Mouse (Mus musculus): ENCODE measurements at regions not wholly inside any gene's neighbourhood (a gene's known extent, or its start where the extent isn't known, plus 50 kb on each side); places are given as distances from the start of the nearest gene placed in this dataset.
"Not testable (repeated sequence)": the region's sequence is repeated elsewhere in the genome, so short reads cannot be mapped to it uniquely, and the experiment has no call there.

- no peak for DNase-seq (ENCODE audit: low spot score in 2 of 2)
Observed at GRCm38 (mm10) chr12:8447612-8448011, 52.2 kb downstream of the Rhob start.

- DNase-seq (ENCODE audit: low spot score in 2 of 2), result no peak
Observed at GRCm38 (mm10) chr12:8447025-8447424, 52.8 kb downstream of the Rhob start.

- DNase-seq (ENCODE audit: low spot score in 2 of 2), result no peak
Observed at GRCm38 (mm10) chr12:8444975-8445853, 54.6 kb downstream of the Rhob start.

DNA sequence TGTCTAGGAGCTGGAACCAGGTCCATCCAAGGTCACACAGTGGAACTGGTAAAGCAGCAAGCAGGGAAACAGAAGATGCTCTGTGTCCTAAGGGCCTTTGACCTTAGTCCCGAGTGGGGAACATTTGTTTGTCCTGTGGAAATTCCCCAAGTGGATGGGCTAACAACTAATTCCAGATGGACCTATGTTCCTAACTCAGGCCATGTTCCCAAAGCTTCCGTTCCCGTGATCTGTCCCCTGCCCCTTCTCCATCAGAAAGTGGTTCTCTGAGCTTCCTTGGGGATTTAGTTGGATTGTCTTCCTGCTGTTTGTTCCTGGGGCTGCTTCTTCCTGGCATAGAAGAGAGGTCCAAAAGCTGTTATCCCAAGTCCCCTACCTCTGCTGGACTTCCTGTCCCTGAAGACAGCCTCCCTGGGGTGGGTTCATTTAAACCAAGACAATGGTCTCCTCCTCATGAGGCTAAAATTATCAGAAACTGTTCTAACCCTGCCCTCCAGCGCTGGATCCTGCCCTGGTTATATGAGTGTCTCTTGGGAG is 55.8 kb downstream of the Rhob start:
- DNase-seq (ENCODE audit: low spot score in 2 of 2), result no peak

GRCm38 (mm10) chr12:8443253-8443661 is 56.6 kb downstream of the Rhob start:
- DNase-seq (ENCODE audit: low spot score in 2 of 2), result no peak

- no peak for DNase-seq (ENCODE audit: low spot score in 2 of 2)
Observed at GRCm38 (mm10) chr12:8441275-8441674, 58.5 kb downstream of the Rhob start.

- no peak for DNase-seq (ENCODE audit: low spot score in 2 of 2)
Observed at GRCm38 (mm10) chr12:8440373-8440772, 59.4 kb downstream of the Rhob start.

DNA sequence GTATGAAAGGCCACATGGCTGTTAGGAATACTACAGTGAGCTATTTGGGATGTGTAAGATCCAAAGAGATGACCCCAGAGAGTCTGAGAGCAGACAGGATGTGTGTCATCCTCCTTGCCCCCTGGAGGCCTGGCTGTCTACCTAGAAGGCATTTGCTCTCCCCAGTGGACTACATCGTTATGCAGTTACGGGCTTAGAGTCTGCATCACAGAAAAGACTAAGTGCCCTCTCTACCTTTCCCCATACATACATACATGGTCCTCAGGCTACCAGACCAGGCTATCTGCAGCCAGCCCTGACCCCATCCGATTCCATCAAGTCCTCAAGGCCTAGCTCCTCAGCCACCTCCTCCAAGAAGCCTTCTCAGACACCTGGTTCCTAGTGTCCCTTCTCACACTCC is 59.9 kb downstream of the Rhob start:
- no peak for DNase-seq (ENCODE audit: low spot score in 2 of 2)

- DNase-seq (ENCODE audit: low spot score in 2 of 2), result no peak
Observed at GRCm38 (mm10) chr12:8439486-8439885, 60.3 kb downstream of the Rhob start.

DNA sequence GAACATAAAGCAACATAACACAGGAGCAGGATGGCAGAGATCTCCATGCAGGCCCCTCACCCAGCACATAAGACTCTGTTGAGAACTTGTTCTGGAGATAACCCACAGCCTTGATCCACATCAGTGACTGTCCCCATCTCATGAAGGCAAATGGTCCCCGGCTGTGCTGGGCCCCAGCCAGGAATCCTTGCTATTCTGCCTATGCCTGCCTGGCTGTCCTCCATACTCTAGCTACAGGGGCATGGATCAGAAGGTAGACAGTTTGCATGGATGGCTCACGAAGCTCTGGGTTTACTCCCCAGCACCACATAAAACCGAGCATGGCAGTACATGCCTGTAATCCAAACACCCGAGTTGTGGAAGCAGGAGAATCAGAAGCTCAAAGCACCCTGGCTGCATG is 61.2 kb downstream of the Rhob start:
- DNase-seq (ENCODE audit: low spot score in 2 of 2), result no peak

- DNase-seq (ENCODE audit: low spot score in 2 of 2), result no peak
Observed at GRCm38 (mm10) chr12:8436976-8437580, 62.7 kb downstream of the Rhob start.

GRCm38 (mm10) chr12:8436553-8436952 is 63.3 kb downstream of the Rhob start:
- no peak for DNase-seq (ENCODE audit: low spot score in 2 of 2)

DNA sequence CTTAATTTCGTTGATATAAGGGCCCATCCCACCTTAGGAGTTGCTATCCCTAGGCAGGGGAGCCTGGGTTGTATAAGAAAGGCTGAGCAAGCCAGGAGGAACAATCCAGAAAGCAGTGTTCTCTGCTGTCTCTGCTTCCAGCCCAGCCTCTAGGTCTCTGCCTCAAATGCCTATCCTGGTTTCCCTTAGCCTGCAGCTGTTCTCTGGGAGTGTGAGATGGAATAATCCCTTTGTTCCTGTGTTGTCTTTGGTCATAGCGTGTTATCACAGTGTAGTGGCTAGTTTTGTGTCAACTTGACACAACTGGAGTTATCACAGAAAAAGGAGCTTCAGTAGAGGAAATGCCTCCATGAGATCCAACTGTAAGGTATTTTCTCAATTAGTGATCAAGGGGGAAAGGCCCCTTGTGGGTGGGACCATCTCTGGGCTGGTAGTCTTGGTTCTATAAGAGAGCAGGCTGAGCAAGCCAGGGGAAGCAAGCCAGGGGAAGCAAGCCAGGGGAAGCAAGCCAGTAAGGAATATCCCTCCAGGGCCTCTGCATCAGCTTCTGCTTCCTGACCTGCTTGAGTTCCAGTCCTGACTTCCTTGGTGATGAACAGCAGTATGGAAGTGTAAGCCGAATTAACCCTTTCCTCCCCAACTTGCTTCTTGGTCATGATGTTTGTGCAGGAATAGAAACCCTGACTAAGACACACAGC is 64.0 kb downstream of the Rhob start:
- DNase-seq (ENCODE audit: low spot score in 2 of 2), result not testable (repeated sequence)

DNA sequence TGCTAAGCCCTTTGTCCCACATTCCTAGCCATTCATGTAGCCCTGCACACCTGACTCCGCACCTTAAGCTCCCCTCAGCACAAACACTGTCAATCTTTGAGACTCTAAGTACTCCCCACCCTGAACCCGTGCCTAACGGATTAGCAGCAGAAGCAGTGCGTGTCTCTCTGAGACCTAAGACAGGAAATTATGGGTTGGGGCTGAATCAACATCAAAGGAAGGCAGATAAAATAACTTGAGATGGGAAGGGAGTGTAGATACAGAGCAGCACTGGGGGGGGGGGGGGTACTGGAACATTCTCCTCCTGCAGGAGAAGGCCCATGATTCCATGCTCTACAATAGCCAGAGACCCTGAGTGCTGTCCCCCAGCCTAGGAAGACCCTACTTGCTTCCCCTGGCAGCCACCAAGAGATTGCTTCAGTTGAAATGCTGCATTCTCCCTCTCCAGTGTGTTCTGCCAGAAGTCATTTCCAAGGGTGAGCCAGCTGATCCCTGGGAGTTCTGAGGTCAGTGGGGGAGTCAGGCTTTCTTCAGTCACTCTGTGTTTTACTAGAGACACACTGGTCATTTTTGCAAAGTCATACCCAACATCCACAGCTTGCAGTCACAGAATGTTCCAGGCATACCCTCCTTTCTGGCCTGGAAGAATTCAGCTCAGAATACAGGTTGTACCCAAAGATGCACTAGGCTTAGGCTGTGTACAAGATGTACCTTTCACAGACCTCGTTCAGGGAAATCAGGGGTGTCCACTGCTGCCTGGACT is 71.4 kb downstream of the Rhob start:
- DNase-seq (ENCODE audit: low spot score in 2 of 2), result no peak

- DNase-seq (ENCODE audit: low spot score in 2 of 2), result no peak
Observed at GRCm38 (mm10) chr12:8424515-8424914, 75.3 kb downstream of the Rhob start.

- no peak for DNase-seq (ENCODE audit: low spot score in 2 of 2)
Observed at GRCm38 (mm10) chr12:8422676-8423075, 77.1 kb downstream of the Rhob start.

DNA sequence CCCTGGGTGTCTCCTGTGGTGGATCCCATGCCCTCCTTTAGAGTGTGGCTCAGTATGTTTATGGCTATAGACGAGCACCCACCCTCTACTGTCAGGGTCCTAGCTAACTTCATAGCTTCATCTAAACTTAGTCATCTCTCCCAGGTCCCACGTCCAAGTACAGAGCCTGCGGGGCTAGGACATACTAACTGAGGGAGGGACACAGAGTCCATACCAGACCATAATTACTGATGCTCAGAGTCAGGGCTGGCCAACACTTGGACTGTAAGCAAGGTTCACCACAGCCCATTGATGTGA is 78.6 kb downstream of the Rhob start:
- no peak for DNase-seq (ENCODE audit: low spot score in 2 of 2)

- DNase-seq (ENCODE audit: low spot score in 2 of 2), result no peak
Observed at GRCm38 (mm10) chr12:8420511-8421270, 79.1 kb downstream of the Rhob start.

DNA sequence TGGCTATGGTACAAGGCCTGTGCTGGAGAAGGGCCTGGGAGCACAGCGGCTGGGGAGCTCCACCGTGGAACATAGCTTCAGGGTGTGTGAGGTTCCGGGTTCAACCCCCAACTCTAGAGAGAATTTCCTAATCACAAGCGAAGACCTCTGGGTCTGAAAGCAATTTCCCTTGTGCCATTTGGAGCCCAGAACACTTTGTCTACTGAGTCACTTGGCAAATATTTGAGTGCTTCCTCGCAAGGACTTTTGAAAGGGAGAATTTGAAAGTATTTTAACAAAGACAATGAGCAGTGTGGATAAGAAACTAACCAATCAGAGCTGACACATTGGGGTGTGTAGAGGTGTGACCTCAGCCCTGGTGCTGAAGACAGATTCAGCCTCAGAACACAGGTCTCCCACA is 80.9 kb downstream of the Rhob start:
- DNase-seq (ENCODE audit: low spot score in 2 of 2), result no peak

- no peak for DNase-seq (ENCODE audit: low spot score in 2 of 2)
Observed at GRCm38 (mm10) chr12:8417127-8417790, 82.5 kb downstream of the Rhob start.

DNA sequence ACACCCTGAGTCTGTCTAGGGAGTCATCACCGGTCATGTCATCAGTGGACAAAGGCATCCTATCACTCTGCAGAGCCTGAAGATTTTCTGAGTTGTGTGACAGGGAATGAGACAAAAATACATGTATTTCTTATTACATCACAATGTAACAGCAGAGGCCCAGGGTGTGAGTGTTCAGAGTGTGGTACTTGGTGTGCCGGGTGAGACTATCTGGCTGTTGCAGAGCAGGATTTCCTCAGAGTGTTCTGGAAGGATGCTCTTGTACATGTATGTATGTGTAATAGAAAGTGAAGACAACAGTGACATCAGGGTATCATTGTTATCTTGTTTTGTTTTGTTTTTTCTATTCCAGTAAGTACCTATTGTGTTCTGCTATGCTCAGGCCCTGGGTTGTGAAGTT is 87.7 kb downstream of the Rhob start:
- DNase-seq (ENCODE audit: low spot score in 2 of 2), result no peak

Data from right cerebral cortex, postnatal 10 days (tissue).